Mouse (Mus musculus): ENCODE results near the gene Sntg2.

Gene Sntg2

GRCm38 (mm10) chr12:30201031-30201430 lies 172.1 kb downstream of the Sntg2 start:
- no peak for DNase-seq (ENCODE audit: low read depth)

DNA sequence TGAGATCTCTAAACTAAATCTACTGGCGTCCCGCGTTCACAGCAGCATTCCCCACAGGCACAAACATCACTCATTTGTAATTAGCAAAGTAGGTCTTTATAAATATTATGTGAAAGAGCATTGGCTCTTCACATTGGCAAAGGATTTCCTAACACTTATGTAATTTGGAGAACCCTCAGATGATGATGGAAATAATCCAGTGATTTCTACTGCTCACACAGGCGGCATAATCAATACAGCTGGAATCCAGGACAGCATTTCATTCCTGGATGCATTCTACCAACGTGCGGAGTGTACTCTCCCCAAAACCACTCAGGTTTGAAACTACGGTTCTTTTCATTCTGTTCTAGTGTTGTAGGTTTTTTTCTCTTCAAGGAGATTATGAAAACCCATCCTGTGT lies 172.6 kb downstream of the Sntg2 start:
- DNase-seq (ENCODE audit: low read depth), result no peak

- DNase-seq (ENCODE audit: low read depth), result no peak
These were observed 173.4 kb downstream of the Sntg2 start for GRCm38 (mm10) chr12:30199735-30200134.

GRCm38 (mm10) chr12:30198250-30198649 lies 174.9 kb downstream of the Sntg2 start:
- no peak for DNase-seq (ENCODE audit: low read depth)

- no peak for DNase-seq (ENCODE audit: low read depth)
These were observed 191.5 kb downstream of the Sntg2 start for GRCm38 (mm10) chr12:30181721-30182120.

- DNase-seq (ENCODE audit: low read depth), result no peak
These were observed 193.6 kb downstream of the Sntg2 start for GRCm38 (mm10) chr12:30179623-30180022.

- no peak for DNase-seq (ENCODE audit: low read depth)
These were observed 195.2 kb downstream of the Sntg2 start for GRCm38 (mm10) chr12:30177966-30178365.

DNA sequence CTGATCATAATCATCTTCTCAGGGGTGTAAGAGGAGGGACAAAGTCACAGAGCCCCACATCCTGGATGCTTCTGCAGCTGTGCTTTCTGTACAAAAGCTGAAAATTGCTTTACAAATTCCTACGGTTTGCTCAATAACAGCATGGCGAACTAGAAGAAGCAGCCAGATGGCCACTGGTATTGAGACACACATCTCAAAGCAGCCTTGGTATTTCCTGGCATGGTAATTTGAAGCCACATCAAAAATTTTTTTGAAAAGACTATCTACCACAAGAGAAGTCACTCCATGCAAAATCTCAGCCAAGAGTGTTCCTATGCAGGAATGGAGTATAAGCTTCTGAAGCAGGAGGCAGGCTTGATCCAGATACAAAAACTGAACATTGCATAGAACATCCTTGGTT lies 195.6 kb downstream of the Sntg2 start:
- DNase-seq (ENCODE audit: low read depth), result no peak

- DNase-seq (ENCODE audit: low read depth), result no peak
These were observed 204.7 kb downstream of the Sntg2 start for GRCm38 (mm10) chr12:30168491-30168890.

DNA sequence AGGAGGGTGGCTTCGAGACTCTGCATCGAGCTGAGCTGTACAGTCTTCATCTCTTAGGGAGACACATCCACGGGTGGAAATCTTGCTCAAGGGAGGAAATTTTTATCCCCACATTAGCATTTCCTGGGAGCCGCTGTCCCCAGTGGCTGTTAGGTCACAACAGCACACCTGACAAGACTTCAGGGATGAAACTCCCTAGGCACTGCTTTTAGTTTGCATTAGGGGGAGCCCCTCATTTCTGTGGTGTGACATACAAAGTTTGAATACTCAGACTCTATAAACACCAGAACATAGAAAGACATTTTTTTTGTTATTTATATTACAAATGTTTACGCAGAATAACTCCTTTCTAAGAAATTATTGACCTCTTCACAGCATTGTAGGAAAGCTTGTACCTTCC lies 208.6 kb downstream of the Sntg2 start:
- DNase-seq (ENCODE audit: low read depth), result no peak

DNA sequence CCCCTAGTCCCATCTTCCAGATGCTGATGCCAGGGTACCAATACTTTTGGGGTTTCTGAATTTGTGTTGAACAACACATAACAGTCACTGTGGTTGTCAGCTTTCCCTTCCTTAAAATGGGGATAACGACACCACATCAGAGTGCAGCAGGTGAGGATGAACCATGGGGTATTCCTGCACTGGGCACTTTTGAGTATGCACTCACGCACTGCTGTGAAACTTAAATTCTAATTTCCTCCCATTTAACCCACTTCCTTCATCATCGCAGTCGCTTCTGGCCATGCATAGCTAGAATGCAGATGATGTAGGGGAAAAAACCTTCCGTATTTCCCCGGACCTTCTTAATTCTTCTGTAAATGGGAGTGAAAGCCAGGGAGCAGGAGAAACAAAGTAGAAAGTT lies 209.2 kb downstream of the Sntg2 start:
- no peak for DNase-seq (ENCODE audit: low read depth)

DNA sequence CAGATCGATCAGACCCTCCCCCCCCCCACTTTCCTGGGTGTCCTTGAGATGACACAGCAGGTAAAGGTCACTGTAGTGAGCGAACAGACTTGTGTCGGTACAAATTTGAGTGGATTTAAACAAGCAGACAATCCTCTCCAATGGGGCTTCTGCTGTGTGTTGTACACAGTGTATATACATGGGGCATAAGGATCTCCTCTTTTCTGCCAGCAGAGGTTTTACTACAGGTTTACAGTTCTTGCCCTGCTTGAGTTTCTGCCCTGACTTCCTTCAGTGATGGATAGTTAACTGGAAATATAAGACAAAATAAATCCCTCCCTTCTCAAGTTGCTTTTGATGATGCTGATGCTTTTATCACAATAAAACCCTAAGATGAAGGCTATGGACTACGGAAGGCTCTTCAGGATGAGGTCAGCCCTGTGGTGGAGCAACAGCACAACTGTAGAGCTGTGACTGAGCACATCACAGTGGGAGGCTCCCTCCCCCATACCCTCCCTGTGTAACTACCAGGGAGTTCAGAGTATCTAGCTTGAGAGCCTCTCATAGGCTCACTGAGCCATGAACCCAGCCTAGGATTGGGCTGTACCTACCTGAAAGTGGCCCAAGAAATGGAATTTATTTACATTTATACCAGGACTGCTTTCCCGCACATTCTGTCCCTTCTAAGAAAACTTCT lies 211.3 kb downstream of the Sntg2 start:
- DNase-seq (ENCODE audit: low read depth), result no peak

DNA sequence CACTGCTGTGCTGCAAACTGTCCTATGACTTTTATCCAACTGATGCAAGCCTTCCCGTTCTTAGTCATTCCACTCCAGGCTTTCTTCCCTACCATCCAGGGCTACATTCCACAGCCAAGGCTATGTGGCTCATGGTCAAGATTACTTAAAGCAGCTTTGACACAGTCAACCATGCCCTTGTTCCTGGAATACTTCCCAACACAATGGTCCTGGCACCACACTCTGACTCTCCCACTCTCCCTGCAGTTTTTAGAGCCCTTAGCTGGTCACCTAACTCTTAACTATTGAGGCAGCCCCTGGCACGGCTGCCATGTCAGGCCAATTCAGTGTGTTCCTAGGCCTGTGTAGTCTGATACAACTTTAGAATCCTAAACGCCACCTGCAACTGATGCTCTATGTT lies 212.7 kb downstream of the Sntg2 start:
- DNase-seq (ENCODE audit: low read depth), result no peak

GRCm38 (mm10) chr12:30159788-30160187 lies 213.4 kb downstream of the Sntg2 start:
- no peak for DNase-seq (ENCODE audit: low read depth)

- DNase-seq (ENCODE audit: low read depth), result no peak
These were observed 219.0 kb downstream of the Sntg2 start for GRCm38 (mm10) chr12:30154079-30154673.

DNA sequence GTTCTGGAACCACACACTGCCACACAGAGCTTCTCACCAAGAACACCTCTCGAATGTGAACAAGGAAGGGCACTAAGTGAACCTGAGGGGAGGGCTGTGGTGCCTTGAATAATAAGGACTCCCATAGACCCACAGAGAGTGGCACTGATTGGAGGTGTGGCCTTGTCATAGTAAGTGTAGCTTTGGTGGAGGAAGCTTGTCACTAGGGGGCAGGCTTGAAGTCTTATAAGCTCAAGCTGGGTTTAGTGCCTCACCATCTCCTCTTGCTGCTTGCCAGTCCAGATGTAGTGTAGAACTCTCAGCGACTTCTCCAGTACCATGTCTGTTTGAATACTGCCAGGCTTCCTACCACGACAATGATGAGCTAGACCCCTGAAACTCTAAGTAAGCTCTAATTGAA lies 231.1 kb downstream of the Sntg2 start:
- DNase-seq (ENCODE audit: low read depth), result no peak

DNA sequence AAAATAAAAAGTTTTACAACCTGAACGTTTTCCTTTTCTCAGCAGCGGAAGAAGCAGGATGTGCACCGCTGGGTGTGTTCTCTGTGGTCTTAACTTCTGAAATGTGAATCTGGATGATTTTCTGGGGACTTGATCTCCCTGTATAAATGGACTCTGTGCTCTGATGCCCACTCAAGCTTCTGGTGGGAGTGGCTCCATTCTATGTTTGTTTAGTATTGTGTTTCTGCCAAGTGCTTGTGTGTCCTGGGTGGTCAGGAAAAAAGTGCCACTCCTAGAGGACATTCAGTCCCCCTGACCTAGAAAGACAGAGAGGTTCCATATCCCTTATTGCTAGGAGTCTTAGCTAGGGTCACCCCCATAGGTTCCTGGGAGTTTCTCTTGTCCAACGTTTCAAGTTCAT lies 240.7 kb downstream of the Sntg2 start, which contains the start of gene Tpo:
TSS of gene Tpo (minus strand) at position 101 of the 400 bp plus-strand sequence.
- no peak for DNase-seq (ENCODE audit: low read depth)

DNA sequence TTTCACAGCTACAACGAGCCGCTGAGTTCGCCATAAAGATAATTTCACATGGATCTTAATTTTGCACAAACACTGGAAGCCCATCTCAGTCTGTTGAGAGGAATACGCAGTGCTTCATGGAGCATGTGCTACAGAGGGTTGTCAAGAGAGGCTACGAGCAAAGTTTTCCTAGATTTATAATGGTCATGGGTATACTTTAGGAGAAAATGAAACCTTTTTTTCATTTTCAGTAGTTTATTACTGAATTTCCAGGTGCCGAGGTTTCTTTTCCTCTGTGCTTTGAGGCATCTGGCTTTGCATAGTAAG lies 243.8 kb downstream of the Sntg2 start:
- no peak for DNase-seq (ENCODE audit: low read depth)

DNA sequence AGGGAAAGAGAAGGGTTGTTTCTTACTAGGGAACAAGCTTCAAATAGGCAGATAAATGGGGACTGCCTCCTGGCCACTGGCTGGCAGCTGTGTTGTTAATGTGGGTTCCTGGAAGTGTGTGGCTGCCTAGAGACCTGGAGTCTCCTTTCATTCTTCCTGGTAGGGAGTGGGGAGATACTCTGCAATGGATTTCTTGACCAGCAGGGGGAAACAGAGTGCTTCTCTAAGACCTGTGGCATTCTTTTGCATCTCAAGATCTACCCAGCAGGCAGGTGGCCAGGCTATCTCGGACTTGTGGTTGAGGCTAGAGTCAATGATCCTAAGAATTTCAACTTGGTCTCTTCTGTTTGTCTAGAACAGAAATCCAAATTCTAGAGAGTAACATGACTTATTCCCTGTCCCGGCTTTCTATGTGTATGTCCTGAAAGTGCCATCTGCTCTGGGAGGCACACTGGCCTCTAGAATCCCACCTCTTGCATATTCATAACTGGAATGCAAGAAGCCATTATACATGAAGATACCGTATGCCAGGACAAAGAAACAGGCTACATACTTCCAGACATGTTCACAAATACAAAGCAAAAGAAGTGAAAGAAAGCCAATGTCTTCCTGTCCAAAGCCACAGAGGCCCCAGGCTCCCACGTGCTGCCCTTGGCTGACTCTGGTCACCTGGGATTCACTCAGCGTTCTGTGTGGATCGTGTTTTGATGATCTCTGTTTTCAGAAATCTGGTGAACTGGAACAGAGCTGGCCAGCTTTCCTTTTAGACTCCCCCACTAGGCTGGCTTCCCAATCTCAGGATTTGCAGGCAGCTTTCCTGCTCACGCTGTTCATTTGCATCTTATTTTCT lies 244.4 kb downstream of the Sntg2 start:
- no peak for DNase-seq (ENCODE audit: low read depth)

Measured in c-Kit-positive CD71-positive TER-119-negative erythroid progenitor cells, embryonic 14.5 days (primary cell).